Mouse (Mus musculus): ENCODE results near the gene Vopp1.

- no peak for TF ChIP-seq EP300 (IDR thresholded peaks at IDR 0.05; ENCODE audit: low read depth)
- peak; percentile 22; the same call in 1 of the 2 replicates for TF ChIP-seq CTCF (IDR thresholded peaks at IDR 0.05; ENCODE audit: low read depth)
Observed at GRCm38 (mm10) chr6:57711726-57712125, 113.2 kb downstream of the Vopp1 start.
